Mouse (Mus musculus) kidney, embryonic 16.5 days (tissue): ENCODE results near the gene Calm2. TPM values are rescaled to one million over a fixed set of nuclear protein-coding genes. Genes with fewer than 3 reads are reported as not detected.
A peak's percentile ranks its signal among the peaks of the same experiment; 100 is the strongest.

ENCODE experiments used
- ATAC-seq: fragments of 200-750 bp; cut with Nextera tagmentation; 2 replicates; pipeline ENCODE4 v1.8.0; 2017; ENCODE audit warnings: moderate TSS enrichment; ENCODE audit not compliant: low FRiP score, low TSS enrichment
- H3K27ac ChIP-seq: fragments of 300-500 bp; sonication (generic); 2 replicates; pipeline ENCODE4 v1.5.1; 2014; ENCODE audit warnings: low read length
- H3K27me3 ChIP-seq: fragments of 300-500 bp; sonication (generic); 2 replicates; pipeline ENCODE4 v1.6.1; 2014; ENCODE audit warnings: low read length, control low read depth, mixed read lengths; ENCODE audit not compliant: insufficient read depth
- H3K36me3 ChIP-seq: fragments of 300-500 bp; sonication (generic); 2 replicates; pipeline ENCODE4 v1.6.1; 2014; ENCODE audit warnings: low read length, control low read depth, mixed read lengths; ENCODE audit not compliant: insufficient read depth
- H3K4me1 ChIP-seq: fragments of 300-500 bp; sonication (generic); 2 replicates; pipeline ENCODE4 v1.6.1; 2014; ENCODE audit warnings: low read length, control low read depth, mixed read lengths; ENCODE audit not compliant: insufficient read depth
- H3K4me2 ChIP-seq: fragments of 300-500 bp; sonication (generic); replicated peaks from 2 replicates; pipeline ENCODE4 v1.6.1; 2014; ENCODE audit warnings: low read depth, low read length
- H3K4me3 ChIP-seq: fragments of 300-500 bp; sonication (generic); 2 replicates; pipeline ENCODE4 v1.5.1; 2014; ENCODE audit warnings: mild to moderate bottlenecking, low read length
- H3K9ac ChIP-seq: fragments of 300-500 bp; sonication (generic); replicated peaks from 2 replicates; pipeline ENCODE4 v1.6.1; 2014; ENCODE audit warnings: low read length
- H3K9me3 ChIP-seq: fragments of 300-500 bp; sonication (generic); 2 replicates; pipeline ENCODE4 v1.6.1; 2016; ENCODE audit warnings: low read length, control low read depth
- WGBS: fragments of 180-500 bp; shearing (Covaris S2); extraction: QIAGEN DNeasy Blood & Tissue Kit; methylation state at CpG from one replicate; pipeline ENCODE4 v1.1.7; 2014; 5-methylcytosine and 5-hydroxymethylcytosine counted together
- polyA plus RNA-seq: library from polyadenylated mRNA; unstranded; fragments of >200 nt; fragmentation: Nextera tagmentation; extraction: Ambion mirVana; gene quantifications from 2 replicates; pipeline ENCODE4 v1.2.1, GENCODE M21; 2015

Calm2 gene
- polyA plus RNA-seq, 1 experiment from 2014 or later = 1,124 TPM

DNA sequence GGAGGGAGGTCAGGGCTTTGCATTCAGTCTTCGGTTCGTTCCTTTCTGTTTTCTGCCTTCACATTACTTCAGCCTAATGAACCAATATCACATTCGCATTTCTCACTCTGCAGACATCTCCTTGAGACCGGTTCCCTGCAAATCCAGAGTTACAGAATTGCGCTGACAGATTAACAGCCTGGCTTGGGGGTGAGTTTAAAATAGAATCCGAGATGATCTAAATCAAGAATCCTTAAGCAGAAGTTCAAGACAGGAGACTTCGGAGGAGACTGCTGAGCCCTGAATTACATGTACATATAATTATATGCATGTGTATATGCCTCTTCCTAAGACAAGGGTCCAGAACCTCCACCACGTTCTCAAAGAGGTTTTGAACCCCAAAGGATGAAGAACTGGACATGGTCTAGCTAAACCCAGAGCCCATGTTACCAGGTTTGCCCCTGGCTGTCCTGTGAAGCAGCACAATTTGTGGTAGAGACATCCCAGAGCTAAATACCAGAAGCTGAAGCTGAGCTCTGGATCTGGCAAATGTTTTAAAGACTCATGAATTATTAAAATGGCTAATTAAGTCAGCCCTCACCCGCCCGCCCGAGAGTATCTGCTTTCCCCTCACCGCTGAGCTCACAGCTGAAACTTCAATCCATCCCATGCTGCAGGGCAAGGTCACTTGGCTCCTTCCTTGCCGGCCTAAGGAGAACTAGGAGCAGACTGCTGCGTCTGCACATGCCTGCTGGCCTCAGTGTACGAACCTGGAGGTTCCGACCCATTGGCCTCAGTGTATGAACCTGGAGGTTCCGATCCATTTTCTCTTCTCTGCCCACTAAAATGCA is 14.1 kb upstream of the Calm2 start:
- H3K4me3 ChIP-seq = peak overlapping the region; percentile 28
- peak; percentile 41; the same call in 1 of the 2 replicates for ATAC-seq
- H3K27me3 ChIP-seq = no peaks in the 10 kb centered on the region
- peak overlapping the region; percentile 58 for H3K9ac ChIP-seq
- no peaks in the 10 kb centered on the region for H3K36me3 ChIP-seq
- WGBS = 25% methylated on average over 17 of the region's 17 CpGs
- H3K27ac ChIP-seq = peak overlapping the region; percentile 87
- H3K4me1 ChIP-seq = peaks cover 43% of the 10 kb centered on the region
- H3K4me2 ChIP-seq = peak overlapping the region; percentile 52
- no peaks in the 10 kb centered on the region for H3K9me3 ChIP-seq

DNA sequence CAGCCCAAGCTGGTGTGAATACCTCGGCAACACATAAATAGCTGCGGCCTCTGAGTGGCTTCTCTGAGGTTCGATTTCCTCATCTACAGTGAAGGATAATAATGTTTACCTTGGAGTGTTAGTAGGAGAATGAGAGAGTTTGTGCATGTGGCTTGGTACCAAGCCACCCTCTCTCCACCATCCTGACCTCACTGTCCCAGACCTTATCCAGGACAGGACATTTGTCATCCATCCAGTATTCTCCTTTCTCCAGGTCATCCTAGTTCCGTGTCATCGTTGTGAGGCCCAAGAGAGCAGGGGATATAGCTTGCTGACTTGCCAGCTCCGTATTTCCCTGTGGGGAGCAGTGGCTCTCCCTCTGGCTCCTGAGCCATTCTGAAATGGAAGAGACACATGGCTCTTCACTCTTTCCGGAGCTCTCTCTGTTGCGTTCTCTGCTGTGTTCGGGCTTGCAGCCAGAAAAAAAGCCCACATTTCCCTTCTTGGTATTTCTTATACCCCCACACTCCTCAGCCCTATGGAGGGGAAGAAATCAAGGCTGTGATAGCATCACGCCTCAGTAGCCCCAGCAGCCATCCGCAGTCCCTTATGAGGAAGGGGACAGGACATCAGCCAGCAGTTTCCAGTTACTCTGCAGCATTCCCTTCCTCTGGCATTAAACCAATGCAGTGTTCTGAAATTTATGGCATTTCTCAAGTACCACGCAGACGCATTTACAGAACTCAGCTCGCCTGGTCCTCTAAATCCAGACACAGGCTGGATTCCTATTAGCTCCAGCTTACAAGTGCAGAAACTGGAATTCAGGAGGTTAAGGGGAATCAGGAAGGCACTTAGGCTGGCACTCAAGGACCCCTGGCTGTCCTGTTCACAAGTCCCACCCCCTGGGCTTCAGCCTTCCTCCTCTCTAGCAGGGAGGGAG is 13.3 kb upstream of the Calm2 start:
- H3K27ac ChIP-seq = peak overlapping the region; percentile 87
- peaks cover 43% of the 10 kb centered on the region for H3K4me1 ChIP-seq
- WGBS = 5% methylated on average over 14 of the region's 14 CpGs
- no peaks in the 10 kb centered on the region for H3K27me3 ChIP-seq
- ATAC-seq = peak; percentile 71
- H3K36me3 ChIP-seq = no peaks in the 10 kb centered on the region
- H3K9ac ChIP-seq = peak overlapping the region; percentile 58
- no peaks in the 10 kb centered on the region for H3K9me3 ChIP-seq
- H3K4me3 ChIP-seq = peak overlapping the region; percentile 28
- peak overlapping the region; percentile 52 for H3K4me2 ChIP-seq

DNA sequence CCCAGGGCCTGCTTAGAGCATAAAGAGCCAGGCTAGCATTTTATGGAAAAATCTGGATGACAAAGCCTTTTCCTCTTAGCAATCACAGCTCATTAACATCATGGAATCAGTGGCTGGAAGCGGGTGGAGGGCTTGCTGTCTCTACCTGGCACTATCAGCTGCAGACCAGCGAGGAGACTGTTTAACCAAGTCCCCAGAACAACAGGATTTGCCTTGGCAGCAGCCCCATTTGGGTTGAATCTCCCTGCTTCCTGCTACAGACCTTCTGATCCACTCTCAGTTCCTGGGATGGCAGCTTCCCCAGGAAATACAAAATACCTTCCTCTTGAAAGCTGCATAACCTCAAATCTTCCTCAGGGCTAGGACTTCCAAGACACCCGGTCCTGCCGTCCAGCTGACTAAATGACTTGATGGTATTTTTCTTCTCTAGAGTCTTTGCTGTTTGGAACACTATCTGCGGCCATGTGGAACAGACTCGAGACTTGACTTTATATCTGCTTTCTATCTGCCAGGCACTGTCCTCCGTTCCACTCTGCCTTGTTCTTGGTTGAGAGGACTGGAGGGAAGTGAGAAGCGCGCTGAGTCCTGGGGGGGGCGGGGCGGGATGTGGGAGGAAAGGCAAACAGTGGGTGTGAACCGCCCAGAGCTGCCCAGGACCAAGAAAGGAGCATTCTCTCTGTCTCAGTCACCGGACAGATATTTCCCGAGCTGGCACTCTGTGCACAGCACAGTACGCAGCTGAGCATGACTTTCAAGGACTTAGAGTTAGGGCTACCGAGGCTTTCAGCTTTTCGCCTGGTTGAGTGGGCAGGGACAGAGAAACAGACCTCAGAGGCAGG is 12.4 kb upstream of the Calm2 start:
- H3K9ac ChIP-seq = peak overlapping the region; percentile 58
- no peaks in the 10 kb centered on the region for H3K27me3 ChIP-seq
- H3K9me3 ChIP-seq = no peaks in the 10 kb centered on the region
- H3K4me3 ChIP-seq = peak overlapping the region; percentile 28
- H3K4me2 ChIP-seq = peak overlapping the region; percentile 52
- 6% methylated on average over 13 of the region's 17 CpGs for WGBS
- no peaks in the 10 kb centered on the region for H3K36me3 ChIP-seq
- peaks cover 43% of the 10 kb centered on the region for H3K4me1 ChIP-seq
- H3K27ac ChIP-seq = peak overlapping the region; percentile 87
- ATAC-seq = peak; percentile 86

DNA sequence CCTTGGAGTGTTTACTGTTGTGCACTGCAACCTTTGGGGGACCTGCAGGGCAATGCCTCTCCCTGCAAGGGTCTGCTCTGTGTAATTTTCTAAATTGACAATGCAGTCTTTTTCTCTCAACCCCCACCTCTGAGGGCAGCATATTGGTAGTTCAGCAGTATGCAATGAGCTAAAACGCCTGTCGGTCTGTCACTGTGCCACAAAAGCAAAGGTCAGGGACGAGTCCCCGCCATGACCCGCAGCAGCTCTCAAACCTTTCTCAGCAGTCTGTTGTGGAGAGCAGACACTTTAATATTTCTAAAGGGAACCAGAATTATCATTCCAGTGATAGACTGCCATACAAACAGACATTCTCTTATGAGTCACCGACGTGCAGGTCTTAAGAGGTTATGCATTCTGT is 11.2 kb upstream of the Calm2 start:
- Histone ChIP-seq H3K27me3 (no peaks in the 10 kb centered on the region), H3K4me1 (peaks cover 43% of the 10 kb centered on the region), H3K4me3 (no peak overlapping the region), H3K4me2 (no peak overlapping the region), H3K27ac (no peak overlapping the region), H3K9me3 (no peaks in the 10 kb centered on the region), H3K36me3 (no peaks in the 10 kb centered on the region), H3K9ac (no peak overlapping the region)
- 66% methylated on average over 7 of the region's 7 CpGs for WGBS
- no peak for ATAC-seq

DNA sequence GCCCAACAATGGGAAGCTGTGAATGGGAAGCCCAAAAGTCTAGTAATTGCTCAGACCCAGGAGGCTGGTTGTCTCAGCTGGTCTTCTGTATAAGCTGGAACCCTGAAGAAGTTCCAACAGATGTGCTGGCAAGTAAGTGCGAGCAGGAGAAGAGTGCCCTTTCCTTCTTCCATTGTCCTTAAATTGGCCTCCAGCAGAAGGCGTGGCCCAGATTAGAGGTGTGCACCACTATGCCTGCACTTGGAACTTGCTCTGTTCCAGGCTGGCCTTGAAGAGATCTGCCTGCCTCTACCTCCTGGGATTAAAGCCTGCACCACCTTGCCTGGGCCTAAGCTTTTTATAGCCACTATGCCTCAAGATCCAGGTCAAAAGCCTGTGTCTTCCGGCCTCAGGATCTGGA is 7.4 kb upstream of the Calm2 start:
- no peak overlapping the region for H3K27ac ChIP-seq
- no peak overlapping the region for H3K9ac ChIP-seq
- no peak overlapping the region for H3K4me2 ChIP-seq
- H3K4me1 ChIP-seq = peaks cover 17% of the 10 kb centered on the region
- 95% methylated on average over 3 of the region's 3 CpGs for WGBS
- no peaks in the 10 kb centered on the region for H3K9me3 ChIP-seq
- no peak for ATAC-seq
- no peak overlapping the region for H3K4me3 ChIP-seq
- no peaks in the 10 kb centered on the region for H3K36me3 ChIP-seq
- H3K27me3 ChIP-seq = no peaks in the 10 kb centered on the region

DNA sequence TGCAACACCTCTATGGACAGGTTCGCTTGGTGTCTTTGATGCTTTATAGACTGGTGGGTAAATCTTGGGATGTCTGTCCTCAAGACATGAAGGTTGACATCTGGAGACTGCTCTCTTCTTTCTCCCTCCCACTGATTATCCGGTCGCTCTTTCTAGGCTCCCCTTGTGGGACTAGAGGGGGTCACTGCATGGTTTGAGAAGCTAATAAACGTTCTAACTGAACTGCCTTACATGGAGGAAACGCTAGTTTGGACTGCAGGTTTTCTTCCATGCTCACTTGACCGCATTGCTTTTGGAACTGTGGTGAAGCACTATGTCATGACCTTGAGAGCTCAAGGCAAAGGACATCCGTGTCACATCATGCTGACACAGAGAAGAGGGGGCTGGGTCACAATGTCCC is 6.6 kb upstream of the Calm2 start:
- no peak for ATAC-seq
- 76% methylated on average over 7 of the region's 7 CpGs for WGBS
- Histone ChIP-seq H3K9ac (no peak overlapping the region), H3K27ac (no peak overlapping the region), H3K36me3 (no peaks in the 10 kb centered on the region), H3K4me3 (no peak overlapping the region), H3K9me3 (no peaks in the 10 kb centered on the region), H3K4me1 (peaks cover 9% of the 10 kb centered on the region), H3K4me2 (no peak overlapping the region), H3K27me3 (no peaks in the 10 kb centered on the region)

DNA sequence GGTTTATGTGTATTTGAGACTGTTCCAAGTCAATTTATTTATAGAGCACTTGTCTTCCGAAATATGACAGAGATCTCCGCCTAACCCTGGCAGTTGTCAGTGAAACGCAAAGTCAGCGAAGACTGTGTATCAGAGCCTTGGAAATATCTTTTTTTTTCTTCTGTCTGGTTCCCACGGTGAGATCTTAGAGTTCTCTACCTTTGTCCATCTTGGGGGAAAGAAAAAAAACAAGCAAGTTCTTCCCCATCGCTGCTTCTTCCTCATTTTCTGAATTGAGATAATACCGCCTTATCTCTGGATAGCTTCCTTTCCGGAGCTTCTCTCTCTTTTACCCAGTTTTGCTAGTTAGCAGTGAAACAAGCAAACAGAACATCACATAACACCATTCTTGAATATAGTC is 2.1 kb upstream of the Calm2 start:
- ATAC-seq = no peak
- H3K4me3 ChIP-seq = no peak overlapping the region
- peaks cover 14% of the 10 kb centered on the region for H3K4me1 ChIP-seq
- H3K4me2 ChIP-seq = no peak overlapping the region
- H3K36me3 ChIP-seq = no peaks in the 10 kb centered on the region
- H3K27ac ChIP-seq = no peak overlapping the region
- H3K9me3 ChIP-seq = no peaks in the 10 kb centered on the region
- H3K9ac ChIP-seq = no peak overlapping the region
- 89% methylated on average over 8 of the region's 8 CpGs for WGBS
- H3K27me3 ChIP-seq = no peaks in the 10 kb centered on the region

DNA sequence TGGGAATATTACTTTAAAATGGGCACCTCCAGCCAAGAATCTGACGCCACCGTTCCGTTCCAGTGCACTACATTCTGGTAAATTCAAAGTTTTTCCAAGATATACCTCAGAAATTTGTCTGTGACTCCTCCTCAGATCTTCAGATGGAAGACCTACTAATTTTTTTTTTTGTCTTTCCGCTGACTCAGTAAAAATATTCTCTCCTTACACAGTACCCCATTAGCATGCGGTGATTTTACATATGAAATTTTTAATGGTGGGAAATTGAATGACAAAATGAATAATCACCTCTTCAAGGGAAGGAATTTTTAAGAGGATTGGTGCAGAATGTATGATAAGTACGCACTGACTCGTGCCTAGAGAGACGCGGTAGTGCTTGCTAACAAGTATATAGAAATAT is 1.6 kb upstream of the Calm2 start:
- no peaks in the 10 kb centered on the region for H3K27me3 ChIP-seq
- no peak overlapping the region for H3K4me3 ChIP-seq
- H3K9ac ChIP-seq = no peak overlapping the region
- no peak for ATAC-seq
- H3K4me2 ChIP-seq = no peak overlapping the region
- no peak overlapping the region for H3K27ac ChIP-seq
- no peaks in the 10 kb centered on the region for H3K36me3 ChIP-seq
- 93% methylated on average over 9 of the region's 9 CpGs for WGBS
- H3K4me1 ChIP-seq = peaks cover 19% of the 10 kb centered on the region
- H3K9me3 ChIP-seq = no peaks in the 10 kb centered on the region

DNA sequence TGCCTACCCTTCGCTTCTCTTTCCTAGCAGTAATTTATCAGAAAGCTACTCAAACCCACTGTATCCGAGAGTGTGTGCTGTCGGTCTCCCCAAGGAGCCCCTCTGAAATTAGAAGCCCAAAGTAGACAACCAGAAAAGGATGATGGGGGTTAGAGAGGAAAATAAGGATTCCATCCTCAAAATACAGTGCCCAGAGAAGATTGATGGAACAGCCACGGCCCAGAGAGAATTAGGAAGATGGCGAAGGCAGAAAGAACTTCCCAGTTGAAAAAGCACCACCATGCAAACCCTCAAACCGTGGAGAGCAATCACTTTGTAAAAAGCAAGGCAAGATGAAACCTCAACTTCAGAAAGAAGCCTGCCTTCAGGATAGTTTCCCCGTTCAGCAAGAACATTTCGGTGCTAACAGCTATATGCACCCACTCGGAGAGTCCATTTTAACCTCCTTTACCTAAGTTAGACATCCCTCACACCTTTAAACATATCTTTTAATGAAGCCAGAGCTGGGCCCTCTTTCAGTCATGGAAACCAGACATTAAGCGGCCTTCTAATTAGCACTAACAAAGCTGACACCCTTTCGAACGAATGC is 971 bp upstream of the Calm2 start:
- H3K9me3 ChIP-seq = no peaks in the 10 kb centered on the region
- peak overlapping the region; percentile 98 for H3K9ac ChIP-seq
- H3K27me3 ChIP-seq = no peaks in the 10 kb centered on the region
- H3K4me3 ChIP-seq = peak overlapping the region; percentile 98
- 47% methylated on average over 12 of the region's 12 CpGs for WGBS
- H3K4me2 ChIP-seq = peak overlapping the region; percentile 79
- peak overlapping the region; percentile 99; the same call in 1 of the 2 replicates for H3K27ac ChIP-seq
- H3K4me1 ChIP-seq = peaks cover 22% of the 10 kb centered on the region
- H3K36me3 ChIP-seq = no peaks in the 10 kb centered on the region
- ATAC-seq = no peak
